Mouse (Mus musculus) lung, embryonic 16.5 days (tissue): Measurements from ENCODE around the gene Vipas39. TPM values are rescaled to one million over a fixed set of nuclear protein-coding genes. Genes with fewer than 3 reads are reported as not detected.
"Not testable (repeated sequence)": the region's sequence is repeated elsewhere in the genome, so short reads cannot be mapped to it uniquely, and the experiment has no call there.

Source experiments
- ATAC-seq: fragments of 200-750 bp; cut with Nextera tagmentation; 2 replicates; pipeline ENCODE4 v1.8.0; 2017; ENCODE audit warnings: low read depth, mild to moderate bottlenecking, moderate library complexity
- H3K27ac ChIP-seq: fragments of 300-500 bp; sonication (generic); 2 replicates; pipeline ENCODE4 v1.5.1; 2014; ENCODE audit warnings: mild to moderate bottlenecking, control low read depth, low read length
- H3K27me3 ChIP-seq: fragments of 300-500 bp; sonication (generic); 2 replicates; pipeline ENCODE4 v1.6.1; 2014; ENCODE audit warnings: low read depth, low read length, mixed read lengths; ENCODE audit not compliant: control insufficient read depth, insufficient read depth
- H3K36me3 ChIP-seq: fragments of 300-500 bp; sonication (generic); 2 replicates; pipeline ENCODE4 v1.6.1; 2014; ENCODE audit warnings: low read length; ENCODE audit not compliant: control insufficient read depth, insufficient read depth
- H3K4me1 ChIP-seq: fragments of 300-500 bp; sonication (generic); replicated peaks from 2 replicates; pipeline ENCODE4 v1.6.1; 2014; ENCODE audit warnings: low read length, mixed read lengths; ENCODE audit not compliant: control insufficient read depth, insufficient read depth
- H3K4me2 ChIP-seq: fragments of 300-500 bp; sonication (generic); 2 replicates; pipeline ENCODE4 v1.6.1; 2014; ENCODE audit warnings: low read depth, low read length, control low read depth
- H3K4me3 ChIP-seq: fragments of 300-500 bp; sonication (generic); 2 replicates; pipeline ENCODE4 v1.5.1; 2014; ENCODE audit warnings: mild to moderate bottlenecking, low read length, control low read depth
- H3K9ac ChIP-seq: fragments of 300-500 bp; sonication (generic); 2 replicates; pipeline ENCODE4 v1.6.1; 2014; ENCODE audit warnings: low read length, control low read depth
- H3K9me3 ChIP-seq: fragments of 300-500 bp; sonication (generic); 2 replicates; pipeline ENCODE4 v1.6.1; 2016; ENCODE audit warnings: low read length; ENCODE audit not compliant: control insufficient read depth
- WGBS: fragments of 180-500 bp; shearing (Covaris S2); extraction: QIAGEN DNeasy Blood & Tissue Kit; methylation state at CpG from one replicate; pipeline ENCODE4 v1.1.7; 2014; 5-methylcytosine and 5-hydroxymethylcytosine counted together
- polyA plus RNA-seq: library from polyadenylated mRNA; unstranded; fragments of >200 nt; fragmentation: Nextera tagmentation; extraction: Ambion mirVana; gene quantifications from 2 replicates; pipeline ENCODE4 v1.2.1, GENCODE M21; 2015

The Vipas39 gene
- polyA plus RNA-seq, 1 experiment from 2014 or later = 40.8 TPM

DNA sequence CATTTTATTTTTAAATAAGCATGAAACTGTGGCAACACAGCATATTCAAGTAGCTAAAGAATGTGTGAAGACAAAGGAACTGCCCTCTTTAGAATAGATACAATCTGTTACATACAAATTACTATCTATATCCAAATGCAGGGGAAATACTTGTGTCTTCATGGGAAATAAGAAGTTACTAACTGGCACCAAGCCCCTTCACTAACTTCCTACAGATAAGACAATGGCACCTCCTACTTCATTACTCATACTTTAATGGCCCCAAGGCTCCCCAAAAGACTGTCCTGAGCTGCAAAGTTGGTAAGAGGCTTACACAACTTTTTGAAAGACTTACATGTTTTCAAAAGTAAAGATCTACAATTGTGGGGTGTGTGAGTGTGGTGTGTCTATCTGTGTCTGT lies 48.5 kb downstream of the Vipas39 start:
- H3K36me3 ChIP-seq = no peaks in the 10 kb centered on the region
- H3K27me3 ChIP-seq = no peaks in the 10 kb centered on the region
- ATAC-seq = no peak
- no peak overlapping the region for H3K4me3 ChIP-seq
- H3K27ac ChIP-seq = no peak overlapping the region
- H3K9ac ChIP-seq = no peak overlapping the region
- no peak overlapping the region for H3K4me2 ChIP-seq
- no peaks in the 10 kb centered on the region for H3K9me3 ChIP-seq
- H3K4me1 ChIP-seq = no peaks in the 10 kb centered on the region

DNA sequence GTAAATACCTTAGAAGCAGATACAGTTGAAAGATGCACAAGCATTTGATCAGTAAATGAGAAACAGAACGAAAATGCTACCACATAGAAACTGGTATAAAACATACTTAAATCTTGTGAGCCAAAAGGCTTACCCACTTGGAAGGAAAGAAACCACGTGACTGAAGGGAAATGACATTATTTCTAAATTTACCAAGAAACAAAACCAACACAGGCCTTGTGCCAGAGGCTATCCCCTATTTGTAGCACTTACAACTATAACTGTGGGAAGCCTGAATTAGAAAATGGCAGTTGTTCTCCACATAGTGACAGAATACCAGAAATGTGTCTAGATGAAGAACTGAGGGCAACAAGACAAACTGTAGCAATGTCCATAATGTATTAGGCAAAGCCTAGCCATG lies 50.0 kb downstream of the Vipas39 start:
- no peaks in the 10 kb centered on the region for H3K4me1 ChIP-seq
- no peak overlapping the region for H3K9ac ChIP-seq
- 57% methylated on average over 2 of the region's 2 CpGs for WGBS
- ATAC-seq = no peak
- no peaks in the 10 kb centered on the region for H3K27me3 ChIP-seq
- H3K27ac ChIP-seq = no peak overlapping the region
- no peaks in the 10 kb centered on the region for H3K36me3 ChIP-seq
- H3K4me3 ChIP-seq = no peak overlapping the region
- no peaks in the 10 kb centered on the region for H3K9me3 ChIP-seq
- no peak overlapping the region for H3K4me2 ChIP-seq

DNA sequence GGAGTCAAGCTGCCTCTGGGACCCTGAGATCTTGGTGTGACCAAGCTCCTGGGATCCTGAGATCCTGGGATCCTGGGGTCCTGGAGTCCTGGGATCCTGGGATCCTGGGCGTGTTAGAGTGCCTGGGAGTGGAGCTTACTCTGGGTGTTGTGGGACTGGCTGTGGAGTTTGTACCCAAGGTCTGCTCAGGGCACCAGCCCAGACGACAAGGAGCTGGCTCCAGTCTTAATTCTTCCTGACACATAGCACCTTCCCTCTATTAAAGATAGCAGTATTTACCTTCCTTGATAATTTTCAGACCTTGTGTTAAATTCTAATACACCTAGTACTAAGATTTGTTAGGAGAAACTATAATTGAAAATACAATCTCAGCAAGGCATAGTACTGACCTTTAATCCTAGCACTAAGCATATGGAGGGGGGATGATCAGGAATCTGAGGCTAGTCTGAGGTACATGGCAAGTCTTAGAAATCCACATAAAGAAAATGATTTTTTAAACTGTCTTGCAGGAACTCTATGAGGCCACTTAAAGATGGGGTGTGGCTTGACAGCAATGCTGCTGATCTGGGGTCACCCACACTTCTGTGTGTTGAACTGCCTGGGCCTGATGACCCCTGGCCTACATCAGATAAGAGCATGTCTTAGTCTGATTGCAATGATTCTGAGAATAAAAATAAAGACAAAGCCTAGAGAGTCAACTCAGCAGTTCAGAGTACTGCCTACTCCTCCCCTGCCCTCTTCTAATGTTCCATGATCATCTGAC lies 53.0 kb downstream of the Vipas39 start:
- no peaks in the 10 kb centered on the region for H3K36me3 ChIP-seq
- 38% methylated on average over 2 of the region's 2 CpGs for WGBS
- no peak overlapping the region for H3K9ac ChIP-seq
- H3K4me2 ChIP-seq = no peak overlapping the region
- no peaks in the 10 kb centered on the region for H3K4me1 ChIP-seq
- no peak for ATAC-seq
- no peaks in the 10 kb centered on the region for H3K27me3 ChIP-seq
- no peak overlapping the region for H3K4me3 ChIP-seq
- no peak overlapping the region for H3K27ac ChIP-seq
- no peaks in the 10 kb centered on the region for H3K9me3 ChIP-seq

DNA sequence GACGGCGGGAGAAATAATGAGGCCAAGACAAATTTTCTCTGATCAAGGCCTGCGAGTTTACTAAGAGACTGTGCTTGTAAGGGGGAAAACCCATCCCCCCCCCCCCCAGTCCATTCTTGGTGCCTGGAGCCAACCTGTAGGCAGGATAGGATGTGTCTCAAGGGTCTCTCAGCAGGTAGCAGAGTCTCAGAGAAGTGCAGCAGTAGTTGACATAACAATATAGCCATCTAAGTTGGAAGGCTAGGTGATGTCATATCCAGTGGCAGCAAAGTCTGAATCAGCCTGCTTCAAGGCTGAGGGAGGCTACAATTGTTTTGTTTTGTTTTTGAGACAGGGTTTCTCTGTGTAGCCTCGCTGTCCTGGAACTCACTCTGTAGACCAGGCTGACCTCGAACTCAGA lies 60.3 kb downstream of the Vipas39 start:
- ATAC-seq, H3K4me3 ChIP-seq, H3K27ac ChIP-seq, H3K9ac ChIP-seq, H3K27me3 ChIP-seq, H3K4me1 ChIP-seq, H3K4me2 ChIP-seq, H3K36me3 ChIP-seq, H3K9me3 ChIP-seq: not testable (repeated sequence)
- WGBS = 88% methylated on average over 5 of the region's 5 CpGs

DNA sequence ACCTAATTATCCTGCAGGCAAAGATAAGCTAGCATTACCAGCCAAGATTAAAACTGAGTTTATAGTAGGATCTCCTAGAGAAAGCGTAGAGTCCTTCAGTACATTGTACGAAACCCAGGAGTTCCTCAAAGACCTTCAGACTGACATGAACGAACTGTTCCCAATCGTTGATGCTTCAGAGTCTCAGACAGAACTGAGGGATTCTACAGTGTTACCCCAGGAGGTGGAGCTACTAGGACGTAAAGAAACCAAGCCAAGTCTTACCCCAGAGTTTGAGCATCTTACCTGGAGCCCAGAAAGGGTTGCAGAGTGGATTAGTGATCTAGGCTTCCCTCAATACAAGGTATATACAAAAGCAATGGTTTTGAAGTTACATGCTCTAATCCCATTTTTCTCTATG lies 64.4 kb downstream of the Vipas39 start:
- no peaks in the 10 kb centered on the region for H3K9me3 ChIP-seq
- 61% methylated on average over 5 of the region's 5 CpGs for WGBS
- H3K4me2 ChIP-seq = no peak overlapping the region
- H3K4me1 ChIP-seq = peaks cover 7% of the 10 kb centered on the region
- no peak for ATAC-seq
- H3K36me3 ChIP-seq = no peaks in the 10 kb centered on the region
- no peak overlapping the region for H3K9ac ChIP-seq
- H3K4me3 ChIP-seq = no peak overlapping the region
- H3K27me3 ChIP-seq = no peaks in the 10 kb centered on the region
- no peak overlapping the region for H3K27ac ChIP-seq

DNA sequence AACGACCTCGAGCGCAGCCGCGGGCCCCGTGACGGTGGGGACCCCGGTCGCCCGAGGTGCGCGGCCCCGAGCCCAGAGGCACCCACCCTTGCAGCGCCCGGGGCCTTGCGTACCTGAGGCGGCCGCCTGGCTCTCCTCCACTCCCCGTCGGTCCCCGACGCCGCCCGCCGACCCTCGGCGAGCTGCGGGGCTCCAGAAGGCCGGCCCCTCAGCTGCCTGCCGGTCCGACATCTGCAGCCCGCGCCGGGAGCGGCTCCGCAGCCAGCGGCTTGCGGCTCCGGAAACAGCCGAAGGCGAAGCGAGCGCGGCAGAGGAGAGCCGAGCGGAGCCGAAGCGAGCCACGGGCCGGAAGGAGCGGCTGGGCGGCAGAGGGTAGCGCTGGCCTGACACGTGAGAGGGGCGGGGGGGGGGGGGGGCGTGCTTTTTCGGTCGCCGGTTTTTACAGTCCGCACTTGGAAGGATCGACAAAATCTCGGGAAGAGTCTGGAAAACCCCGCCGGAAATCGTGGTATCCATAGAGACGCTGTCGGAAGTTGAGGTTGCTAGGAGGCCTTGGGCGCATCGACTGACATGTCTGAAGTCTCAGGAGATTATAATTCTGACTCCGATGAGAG lies 66.0 kb downstream of the Vipas39 start, which contains the start of gene Tmed8:
Tmed8 (minus strand) TSS at position 482 of the 614 bp plus-strand sequence.
- Histone ChIP-seq H3K36me3 (no peaks in the 10 kb centered on the region), H3K4me1 (peaks cover 7% of the 10 kb centered on the region), H3K9me3 (no peaks in the 10 kb centered on the region), H3K9ac (peak within 1 kb of the TSS; percentile 93), H3K27ac (peak within 1 kb of the TSS; percentile 74), H3K4me2 (peak within 1 kb of the TSS; percentile 86), H3K27me3 (no peaks in the 10 kb centered on the region), H3K4me3 (peak within 1 kb of the TSS; percentile 93)
- peak; percentile 98 for ATAC-seq
- WGBS = under 1% methylated on average over 60 of the region's 70 CpGs

DNA sequence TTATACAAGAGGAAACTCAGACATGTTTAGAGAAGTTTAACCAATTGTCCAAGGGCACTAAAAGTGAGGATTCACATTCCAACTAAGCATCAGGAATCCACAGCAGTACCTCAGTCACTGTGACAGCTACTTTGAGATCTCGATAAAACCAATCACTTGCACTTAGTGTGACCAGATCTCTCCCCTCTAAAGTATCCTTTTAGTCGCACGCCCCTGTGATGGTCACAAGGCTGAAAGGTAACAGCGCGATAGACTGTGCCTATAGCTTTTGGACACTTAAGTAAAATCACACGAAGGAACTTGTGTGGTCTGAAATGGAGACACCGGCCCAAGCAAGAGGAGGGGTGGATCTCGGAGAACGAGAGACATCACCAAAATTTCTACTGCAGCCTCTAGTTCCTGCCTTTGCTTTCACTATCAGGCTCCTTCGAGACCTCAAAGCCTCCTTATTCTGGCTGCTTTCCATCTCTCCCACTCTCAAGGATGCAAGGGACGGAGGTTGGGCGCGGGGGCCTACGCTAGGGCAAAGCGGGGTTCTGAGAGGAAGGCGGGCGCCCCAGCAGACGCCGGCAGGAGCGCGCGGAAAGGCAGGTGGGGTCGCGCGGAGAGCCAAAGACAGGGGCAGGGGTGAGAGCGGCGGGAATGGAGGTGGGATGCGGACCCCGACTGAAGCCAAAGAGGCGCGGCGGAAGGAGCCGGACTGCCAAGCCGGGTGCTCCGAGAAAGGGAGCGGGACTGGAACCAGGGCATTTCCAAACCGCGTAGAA lies 66.7 kb downstream of the Vipas39 start, which contains the start of gene Samd15:
Samd15 (plus strand) TSS at position 518 of the 767 bp plus-strand sequence.
- Histone ChIP-seq H3K9me3 (no peaks in the 10 kb centered on the region), H3K4me2 (peak within 1 kb of the TSS; percentile 86), H3K36me3 (no peaks in the 10 kb centered on the region), H3K27me3 (no peaks in the 10 kb centered on the region), H3K4me3 (peak within 1 kb of the TSS; percentile 93), H3K4me1 (peaks cover 7% of the 10 kb centered on the region), H3K27ac (peak within 1 kb of the TSS; percentile 74), H3K9ac (peak within 1 kb of the TSS; percentile 93)
- under 1% methylated on average over 38 of the region's 38 CpGs for WGBS
- peak; percentile 70 for ATAC-seq

DNA sequence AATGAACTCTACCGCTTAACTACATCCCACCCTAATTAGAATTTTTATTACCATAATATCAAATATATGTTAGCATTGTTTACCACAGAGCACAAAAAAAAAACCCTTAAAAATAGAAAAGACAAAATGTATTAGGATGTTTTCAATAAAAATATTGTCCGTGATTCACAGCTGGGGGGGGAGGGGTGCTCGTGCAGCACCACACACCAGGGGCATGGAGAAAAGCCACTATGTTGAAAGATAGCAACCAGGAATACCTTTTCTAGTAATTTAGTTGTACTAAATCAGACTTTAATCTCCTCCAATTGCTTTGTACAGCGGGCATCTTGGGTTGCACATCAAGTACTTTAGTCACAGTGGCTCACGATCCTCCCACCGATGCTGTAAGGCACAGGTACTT lies 67.3 kb downstream of the Vipas39 start:
- no peak overlapping the region; the same call in 1 of the 2 replicates for H3K9ac ChIP-seq
- no peaks in the 10 kb centered on the region for H3K36me3 ChIP-seq
- H3K4me3 ChIP-seq = no peak overlapping the region
- WGBS = 50% methylated on average over 6 of the region's 6 CpGs
- no peaks in the 10 kb centered on the region for H3K27me3 ChIP-seq
- ATAC-seq = no peak
- no peaks in the 10 kb centered on the region for H3K9me3 ChIP-seq
- H3K27ac ChIP-seq = no peak overlapping the region
- peaks cover 7% of the 10 kb centered on the region for H3K4me1 ChIP-seq
- H3K4me2 ChIP-seq = peak overlapping the region; percentile 86

DNA sequence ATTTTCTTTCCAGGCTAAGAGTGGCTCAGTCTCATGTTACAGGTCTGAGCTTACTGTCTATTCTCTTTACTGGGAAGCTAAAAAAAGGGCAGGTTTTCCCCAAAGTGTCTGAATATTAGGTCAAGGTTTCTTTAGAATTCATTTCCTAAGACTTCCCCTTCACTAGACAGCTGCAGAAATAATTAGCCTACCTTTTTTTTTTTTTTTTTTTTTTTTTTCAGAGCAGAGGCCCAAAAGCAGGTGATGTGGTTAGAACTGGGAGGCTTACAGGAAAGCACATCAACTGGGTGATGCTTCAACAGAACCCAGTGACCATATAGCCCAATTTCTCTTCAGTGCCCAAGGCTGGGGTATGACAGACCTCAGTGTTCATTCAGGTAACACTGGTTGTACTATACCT lies 69.7 kb downstream of the Vipas39 start:
- no peak overlapping the region for H3K4me2 ChIP-seq
- no peaks in the 10 kb centered on the region for H3K36me3 ChIP-seq
- H3K9me3 ChIP-seq = no peaks in the 10 kb centered on the region
- no peaks in the 10 kb centered on the region for H3K27me3 ChIP-seq
- H3K27ac ChIP-seq = no peak overlapping the region
- peaks cover 7% of the 10 kb centered on the region for H3K4me1 ChIP-seq
- H3K4me3 ChIP-seq = no peak overlapping the region
- H3K9ac ChIP-seq = no peak overlapping the region
- ATAC-seq = no peak
